Mouse (Mus musculus) midbrain, embryonic 15.5 days (tissue): ENCODE results near the gene Col23a1. TPM values are rescaled to one million over a fixed set of nuclear protein-coding genes. Genes with fewer than 3 reads are reported as not detected.

Experiments
- ATAC-seq: fragments of 200-750 bp; cut with Nextera tagmentation; replicated peaks from 2 replicates; pipeline ENCODE4 v1.8.0; 2017; ENCODE audit warnings: moderate TSS enrichment
- H3K27ac ChIP-seq: fragments of 300-500 bp; sonication (generic); 2 replicates; pipeline ENCODE4 v1.5.1; 2015; ENCODE audit warnings: mild to moderate bottlenecking, inconsistent platforms
- H3K27me3 ChIP-seq: fragments of 300-500 bp; sonication (generic); replicated peaks from 2 replicates; pipeline ENCODE4 v1.6.1; 2015; ENCODE audit warnings: inconsistent platforms
- H3K36me3 ChIP-seq: fragments of 300-500 bp; sonication (generic); replicated peaks from 2 replicates; pipeline ENCODE4 v1.6.1; 2015; ENCODE audit warnings: inconsistent platforms
- H3K4me1 ChIP-seq: fragments of 300-500 bp; sonication (generic); 2 replicates; pipeline ENCODE4 v1.6.1; 2015; ENCODE audit warnings: inconsistent platforms
- H3K4me2 ChIP-seq: fragments of 300-500 bp; sonication (generic); 2 replicates; pipeline ENCODE4 v1.6.1; 2015; ENCODE audit warnings: inconsistent platforms, mild to moderate bottlenecking, moderate library complexity
- H3K4me3 ChIP-seq: fragments of 300-500 bp; sonication (generic); 2 replicates; pipeline ENCODE4 v1.5.1; 2015; ENCODE audit warnings: mild to moderate bottlenecking, inconsistent platforms
- H3K9ac ChIP-seq: fragments of 300-500 bp; sonication (generic); 2 replicates; pipeline ENCODE4 v1.6.1; 2015; ENCODE audit warnings: mild to moderate bottlenecking, inconsistent platforms
- H3K9me3 ChIP-seq: fragments of 300-500 bp; sonication (generic); 2 replicates; pipeline ENCODE4 v1.6.1; 2016; ENCODE audit warnings: inconsistent platforms
- WGBS: fragments of 180-500 bp; shearing (Covaris S2); methylation state at CpG from one replicate; pipeline ENCODE4 v1.1.7; 2015; ENCODE audit warnings: mixed read lengths; 5-methylcytosine and 5-hydroxymethylcytosine counted together
- polyA plus RNA-seq: library from polyadenylated mRNA; unstranded; fragments of >200 nt; fragmentation: Nextera tagmentation; extraction: Ambion mirVana; gene quantifications from 2 replicates; pipeline ENCODE4 v1.2.1, GENCODE M21; 2015

The Col23a1 gene
- polyA plus RNA-seq, 1 experiment from 2014 or later, result 6.1 TPM

DNA sequence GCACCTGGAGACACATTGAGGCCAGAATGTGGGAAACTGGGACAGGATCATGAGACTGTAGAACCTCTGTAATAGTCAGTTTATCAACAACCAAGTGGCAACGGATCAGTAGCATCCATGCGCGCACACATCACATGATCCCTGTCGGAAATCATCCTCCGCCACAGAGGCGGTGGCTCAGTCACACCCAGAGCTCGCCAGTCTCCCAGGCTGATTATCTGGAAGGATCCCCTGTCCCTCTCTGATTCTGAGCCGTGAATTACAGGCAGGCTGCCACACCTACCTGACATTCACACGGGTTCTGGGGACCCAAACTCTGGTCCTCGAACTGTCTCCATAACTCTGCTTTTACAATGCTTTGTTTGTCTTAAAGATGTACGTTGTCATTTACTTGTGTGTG lies 110.6 kb downstream of the Col23a1 start:
- Histone ChIP-seq H3K27me3 (no peaks in the 10 kb centered on the region), H3K9ac (no peak overlapping the region), H3K27ac (no peak overlapping the region), H3K4me1 (no peaks in the 10 kb centered on the region), H3K9me3 (no peaks in the 10 kb centered on the region), H3K4me2 (no peak overlapping the region), H3K4me3 (no peak overlapping the region), H3K36me3 (no peaks in the 10 kb centered on the region)
- ATAC-seq, result no peak
- WGBS, result 89% methylated on average over 11 of the region's 11 CpGs

DNA sequence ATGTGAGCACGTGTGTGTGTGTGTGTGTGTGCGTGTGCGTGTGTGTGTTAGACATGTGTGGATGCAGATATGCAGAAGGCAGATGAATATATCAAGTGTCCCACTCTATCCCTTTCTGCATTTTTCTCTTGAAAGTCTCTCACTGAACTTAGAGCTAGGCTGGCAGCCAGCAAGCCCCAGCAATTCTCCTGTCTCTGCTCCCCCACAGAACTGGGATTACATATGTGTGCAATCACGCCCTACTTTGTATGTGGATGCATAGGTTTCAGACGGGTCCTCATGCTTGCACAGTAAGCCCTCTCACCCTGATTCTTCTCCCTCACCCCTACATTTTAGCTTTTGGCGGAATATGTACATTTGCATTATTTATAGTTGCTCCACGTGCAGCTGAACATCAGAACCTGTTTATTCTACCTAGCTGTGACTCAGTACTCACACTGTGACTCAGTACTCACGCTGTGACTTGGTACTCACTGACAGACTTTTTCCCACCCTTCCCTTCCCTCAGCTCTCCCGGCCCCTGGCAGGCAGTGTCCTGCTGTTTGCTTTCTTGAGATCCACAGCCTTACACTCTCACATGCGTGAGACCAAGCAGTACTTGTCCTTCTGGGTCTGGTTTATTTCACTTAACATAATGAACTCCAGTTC lies 111.9 kb downstream of the Col23a1 start:
- Histone ChIP-seq H3K27me3 (no peaks in the 10 kb centered on the region), H3K36me3 (no peaks in the 10 kb centered on the region), H3K9ac (no peak overlapping the region), H3K9me3 (no peaks in the 10 kb centered on the region), H3K27ac (no peak overlapping the region), H3K4me3 (no peak overlapping the region), H3K4me1 (no peaks in the 10 kb centered on the region), H3K4me2 (no peak overlapping the region)
- WGBS, result 80% methylated on average over 10 of the region's 10 CpGs
- ATAC-seq, result no peak

DNA sequence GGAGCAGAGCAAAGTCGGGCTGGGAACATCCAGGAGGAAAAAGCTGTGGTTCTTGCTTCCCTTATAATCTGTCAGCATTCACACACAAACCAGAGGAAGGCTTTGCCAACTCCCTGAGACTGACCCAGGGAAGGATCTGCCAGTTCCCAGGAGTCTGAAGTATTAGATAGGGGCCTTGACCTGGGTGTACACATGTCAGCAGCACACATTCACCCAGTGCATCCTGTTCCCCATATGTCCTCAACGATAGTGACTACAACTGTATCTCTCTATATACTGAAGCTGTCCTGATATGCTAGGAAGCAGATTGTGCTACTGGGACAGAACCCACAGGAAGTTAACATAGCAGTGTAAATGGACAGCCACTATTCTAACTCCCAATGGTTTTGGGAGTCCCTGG lies 114.2 kb downstream of the Col23a1 start:
- H3K4me3 ChIP-seq, result no peak overlapping the region
- ATAC-seq, result no peak
- no peak overlapping the region for H3K27ac ChIP-seq
- H3K4me1 ChIP-seq, result no peaks in the 10 kb centered on the region
- 86% methylated on average over 2 of the region's 2 CpGs for WGBS
- no peak overlapping the region for H3K9ac ChIP-seq
- H3K4me2 ChIP-seq, result no peak overlapping the region
- H3K27me3 ChIP-seq, result no peaks in the 10 kb centered on the region
- H3K36me3 ChIP-seq, result no peaks in the 10 kb centered on the region
- no peaks in the 10 kb centered on the region for H3K9me3 ChIP-seq

DNA sequence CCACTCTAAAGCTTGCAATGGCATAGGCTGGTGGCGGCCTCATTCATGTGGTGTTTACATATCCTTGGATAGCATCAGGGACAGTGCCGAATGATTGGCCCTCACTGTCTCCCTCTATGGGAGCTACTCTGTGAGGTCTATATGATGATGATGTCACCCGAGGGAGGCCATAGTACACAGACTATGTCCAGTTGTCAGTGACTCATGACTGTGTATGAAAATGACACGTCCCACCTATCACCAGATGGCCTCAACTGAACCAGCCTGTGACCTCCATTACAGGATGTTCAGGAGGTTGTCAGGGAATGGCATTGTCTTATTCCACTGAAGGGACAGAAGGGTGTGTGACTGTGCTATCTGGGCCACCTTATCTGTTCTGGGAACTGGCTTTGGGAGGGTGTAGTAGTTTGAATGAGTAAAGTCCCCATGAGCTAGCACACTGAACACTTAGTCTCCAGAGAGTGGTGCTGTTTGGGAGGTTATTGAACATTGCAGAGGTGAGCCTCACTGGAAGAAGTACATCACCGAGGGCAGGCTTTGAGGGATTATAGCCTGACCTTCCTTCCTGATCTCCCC lies 115.2 kb downstream of the Col23a1 start:
- ATAC-seq, result no peak
- WGBS, result 85% methylated on average over 5 of the region's 5 CpGs
- H3K27me3 ChIP-seq, result no peaks in the 10 kb centered on the region

DNA sequence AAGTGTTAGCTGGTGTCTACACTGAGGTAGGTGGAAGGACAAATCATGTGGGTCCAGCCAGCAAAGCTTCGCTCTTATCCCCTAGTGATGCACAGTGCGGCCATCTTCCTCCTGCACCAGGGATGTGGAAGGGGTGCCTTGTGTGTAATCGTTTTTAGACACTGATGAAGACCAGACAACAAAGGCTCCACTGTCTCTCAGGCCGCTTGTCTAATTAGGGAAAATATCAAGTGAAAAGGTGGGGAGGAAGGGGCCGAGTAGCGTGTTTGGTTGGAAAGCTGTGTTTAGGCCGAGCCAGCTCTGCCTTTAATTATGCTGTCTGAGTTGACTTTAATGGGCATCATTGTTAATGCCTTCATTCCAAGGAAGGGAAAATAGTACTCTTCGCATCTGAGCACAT lies 116.8 kb downstream of the Col23a1 start:
- 67% methylated on average over 8 of the region's 8 CpGs for WGBS
- ATAC-seq, result no peak

More for the DNA sequence above, 115.2 kb downstream of the Col23a1 start:
- no peak overlapping the region for H3K9ac ChIP-seq
- no peaks in the 10 kb centered on the region for H3K9me3 ChIP-seq
- H3K27ac ChIP-seq, result no peak overlapping the region
- no peak overlapping the region for H3K4me3 ChIP-seq
- H3K36me3 ChIP-seq, result no peaks in the 10 kb centered on the region
- H3K4me2 ChIP-seq, result no peak overlapping the region
- H3K4me1 ChIP-seq, result no peaks in the 10 kb centered on the region

DNA sequence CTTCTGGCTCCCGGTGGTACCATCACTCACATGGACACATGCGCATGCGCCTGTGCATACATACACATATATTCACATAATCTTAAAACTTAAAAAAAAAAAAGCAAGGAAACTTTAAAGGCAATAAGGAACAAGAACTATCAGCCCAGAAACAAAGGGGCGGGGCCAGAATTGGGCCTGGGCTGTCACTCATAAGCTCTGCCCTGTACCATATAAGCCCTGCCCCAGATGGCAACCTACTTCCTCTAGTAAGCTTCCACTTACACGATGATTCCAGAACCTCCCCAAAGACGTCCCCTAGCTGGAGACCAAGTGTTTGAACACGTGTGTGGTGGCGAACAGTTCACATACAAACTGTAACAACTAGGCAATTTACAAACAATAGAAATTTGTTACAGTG lies 117.6 kb downstream of the Col23a1 start:
- no peaks in the 10 kb centered on the region for H3K36me3 ChIP-seq
- H3K9ac ChIP-seq, result no peak overlapping the region
- H3K4me1 ChIP-seq, result no peaks in the 10 kb centered on the region
- no peaks in the 10 kb centered on the region for H3K27me3 ChIP-seq
- no peak overlapping the region for H3K4me2 ChIP-seq
- no peak overlapping the region for H3K27ac ChIP-seq
- WGBS, result 85% methylated on average over 8 of the region's 8 CpGs
- no peak overlapping the region for H3K4me3 ChIP-seq
- no peaks in the 10 kb centered on the region for H3K9me3 ChIP-seq
- ATAC-seq, result no peak

More for the DNA sequence above, 116.8 kb downstream of the Col23a1 start:
- Histone ChIP-seq H3K9me3 (no peaks in the 10 kb centered on the region), H3K4me3 (no peak overlapping the region), H3K4me1 (no peaks in the 10 kb centered on the region), H3K4me2 (no peak overlapping the region), H3K27me3 (no peaks in the 10 kb centered on the region), H3K9ac (no peak overlapping the region), H3K27ac (no peak overlapping the region), H3K36me3 (no peaks in the 10 kb centered on the region)

DNA sequence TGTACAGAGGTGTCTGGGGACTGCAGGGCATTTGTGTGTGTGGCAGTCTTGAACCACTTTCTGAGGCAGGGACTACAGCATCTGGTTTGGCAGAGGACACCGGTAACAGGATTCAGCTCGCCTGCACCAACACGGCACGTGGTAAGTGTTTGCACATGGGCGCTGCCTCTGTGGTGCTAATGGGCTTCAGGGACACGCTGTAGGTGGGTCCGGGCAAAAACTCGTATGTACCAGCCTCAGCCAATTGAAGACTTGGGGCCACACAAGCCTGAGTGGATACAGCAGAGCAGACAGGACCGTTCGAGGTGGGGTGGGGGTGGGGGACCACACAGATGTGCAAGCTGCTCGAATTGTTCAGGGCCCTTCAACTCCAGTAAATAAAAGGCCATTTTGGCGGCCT lies 121.1 kb downstream of the Col23a1 start:
- Histone ChIP-seq H3K36me3 (no peaks in the 10 kb centered on the region), H3K4me1 (no peaks in the 10 kb centered on the region), H3K27me3 (no peaks in the 10 kb centered on the region), H3K4me2 (no peak overlapping the region), H3K9ac (no peak overlapping the region), H3K4me3 (no peak overlapping the region), H3K27ac (no peak overlapping the region), H3K9me3 (no peaks in the 10 kb centered on the region)
- no peak for ATAC-seq
- WGBS, result 74% methylated on average over 12 of the region's 12 CpGs

DNA sequence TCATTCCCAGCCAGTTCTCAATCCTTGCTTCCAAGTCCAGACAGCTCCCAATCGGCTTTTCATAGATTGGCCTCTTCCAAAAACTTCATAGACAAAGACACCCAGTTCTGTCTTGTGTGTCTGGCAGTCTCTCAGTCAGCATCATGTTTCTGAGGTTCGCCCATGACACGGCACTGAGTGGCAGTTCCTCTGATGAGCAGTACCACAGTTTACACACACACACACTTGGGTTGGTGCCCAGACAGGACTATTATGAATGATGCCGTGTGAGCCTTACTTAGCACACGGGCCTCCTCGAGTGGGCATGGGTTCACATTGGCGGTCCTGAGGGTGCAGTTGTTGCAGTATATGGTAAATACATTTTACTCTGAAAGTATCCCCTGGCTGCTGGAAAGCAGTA lies 124.8 kb downstream of the Col23a1 start:
- H3K36me3 ChIP-seq, result no peaks in the 10 kb centered on the region
- no peaks in the 10 kb centered on the region for H3K4me1 ChIP-seq
- ATAC-seq, result no peak
- 84% methylated on average over 7 of the region's 7 CpGs for WGBS
- no peaks in the 10 kb centered on the region for H3K9me3 ChIP-seq
- no peak overlapping the region for H3K9ac ChIP-seq
- H3K4me2 ChIP-seq, result no peak overlapping the region
- H3K27me3 ChIP-seq, result no peaks in the 10 kb centered on the region
- H3K4me3 ChIP-seq, result no peak overlapping the region
- no peak overlapping the region for H3K27ac ChIP-seq

DNA sequence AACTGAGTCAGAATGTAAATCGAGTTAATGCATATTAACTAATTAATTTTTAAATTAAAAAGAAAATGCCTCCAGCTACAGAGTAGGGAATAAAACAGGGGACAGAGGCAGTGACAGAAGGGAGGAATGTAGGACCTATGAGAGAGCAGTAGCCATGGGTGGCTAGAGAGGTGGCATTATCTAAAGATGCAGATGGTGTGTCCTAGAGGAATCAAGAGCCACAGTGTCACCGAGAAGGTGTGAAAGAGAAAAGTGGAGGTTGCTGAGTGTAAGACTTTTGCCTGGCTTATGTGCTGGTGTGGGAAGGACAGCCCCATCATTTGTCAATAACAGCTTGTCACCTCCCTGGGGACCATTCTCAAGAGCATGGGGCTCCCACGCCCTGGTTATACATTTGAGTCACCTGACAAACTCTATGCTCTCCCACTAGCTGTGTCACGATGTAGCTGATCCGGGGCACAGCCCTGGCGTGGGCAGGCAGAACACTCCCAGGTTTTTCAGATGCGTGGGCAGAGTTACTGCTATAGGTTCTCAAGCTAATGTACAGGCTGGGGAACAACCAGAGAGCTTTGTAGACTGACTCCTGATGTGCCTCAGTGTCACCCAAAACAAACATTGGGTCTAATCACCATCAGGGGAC lies 125.4 kb downstream of the Col23a1 start:
- no peaks in the 10 kb centered on the region for H3K36me3 ChIP-seq
- H3K27me3 ChIP-seq, result no peaks in the 10 kb centered on the region
- no peak overlapping the region for H3K9ac ChIP-seq
- WGBS, result 85% methylated on average over 7 of the region's 7 CpGs
- H3K9me3 ChIP-seq, result no peaks in the 10 kb centered on the region
- H3K4me2 ChIP-seq, result no peak overlapping the region
- no peak overlapping the region for H3K4me3 ChIP-seq
- no peaks in the 10 kb centered on the region for H3K4me1 ChIP-seq
- H3K27ac ChIP-seq, result no peak overlapping the region
- ATAC-seq, result no peak

DNA sequence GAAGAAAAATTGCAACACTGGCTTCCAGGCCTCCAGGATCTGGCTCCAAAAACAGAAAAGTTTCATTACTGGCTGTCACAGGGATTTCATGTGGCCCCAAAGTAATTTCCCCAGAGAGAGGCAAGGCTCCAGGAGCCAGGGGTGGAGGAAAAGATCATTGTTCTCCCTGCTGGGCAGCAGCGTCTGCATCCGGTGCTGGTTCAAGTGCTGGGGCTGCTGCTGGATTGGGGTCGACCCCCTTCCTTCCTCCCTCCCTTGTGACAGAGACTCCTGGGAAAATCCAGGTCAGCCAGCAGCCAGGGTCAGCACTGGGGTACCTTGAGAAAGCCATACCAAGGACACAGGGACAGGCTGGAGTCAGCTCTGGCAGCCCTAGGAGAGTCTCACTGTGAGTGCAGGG lies 129.1 kb downstream of the Col23a1 start:
- no peak for ATAC-seq
- H3K27ac ChIP-seq, result no peak overlapping the region
- no peaks in the 10 kb centered on the region for H3K9me3 ChIP-seq
- H3K4me1 ChIP-seq, result no peaks in the 10 kb centered on the region
- H3K4me3 ChIP-seq, result no peak overlapping the region
- H3K4me2 ChIP-seq, result no peak overlapping the region
- H3K27me3 ChIP-seq, result no peaks in the 10 kb centered on the region
- WGBS, result 18% methylated on average over 3 of the region's 3 CpGs
- no peak overlapping the region for H3K9ac ChIP-seq
- no peaks in the 10 kb centered on the region for H3K36me3 ChIP-seq

DNA sequence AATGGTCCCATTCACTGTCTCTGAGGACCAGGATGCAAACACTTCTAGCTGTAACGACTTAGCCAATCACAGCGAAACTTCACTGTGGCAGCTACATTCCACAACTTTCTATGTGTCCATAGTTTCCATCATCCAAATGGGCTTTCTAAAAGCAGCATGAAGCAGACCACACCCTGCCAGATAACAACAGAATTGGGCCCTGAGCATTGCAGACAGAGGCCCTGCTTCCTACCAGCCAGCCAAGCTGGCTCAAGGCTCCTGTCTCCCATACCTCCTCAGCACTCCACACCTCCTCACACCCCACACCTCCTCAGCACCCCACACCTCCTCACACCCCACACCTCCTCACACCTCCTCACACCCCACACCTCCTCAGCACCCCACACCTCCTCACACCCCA lies 132.2 kb downstream of the Col23a1 start:
- no peaks in the 10 kb centered on the region for H3K9me3 ChIP-seq
- H3K4me3 ChIP-seq, result no peak overlapping the region
- H3K4me2 ChIP-seq, result no peak overlapping the region
- no peaks in the 10 kb centered on the region for H3K27me3 ChIP-seq
- 85% methylated on average over 2 of the region's 2 CpGs for WGBS
- no peaks in the 10 kb centered on the region for H3K4me1 ChIP-seq
- H3K27ac ChIP-seq, result no peak overlapping the region
- H3K36me3 ChIP-seq, result no peaks in the 10 kb centered on the region
- H3K9ac ChIP-seq, result no peak overlapping the region
- no peak for ATAC-seq

DNA sequence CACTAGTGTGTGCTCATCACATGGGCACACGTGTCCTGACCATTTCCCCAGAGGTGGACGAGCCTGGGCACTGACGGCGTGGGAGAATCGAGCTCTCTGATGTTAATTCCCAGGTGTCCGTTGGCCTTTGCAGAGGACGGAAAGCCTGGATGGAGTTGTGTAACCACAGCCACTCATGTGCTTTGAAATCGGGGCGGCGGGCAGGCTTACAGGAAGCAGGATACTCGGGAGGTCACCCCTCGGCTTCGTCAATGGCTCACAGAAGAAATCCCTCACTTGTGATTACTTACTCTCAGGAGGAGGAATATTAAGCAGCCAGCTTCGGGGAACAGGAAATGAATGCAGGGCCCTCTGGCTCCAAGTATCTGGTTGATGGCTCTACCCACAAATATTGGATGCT lies 133.0 kb downstream of the Col23a1 start:
- Histone ChIP-seq H3K4me1 (no peaks in the 10 kb centered on the region), H3K27me3 (no peaks in the 10 kb centered on the region), H3K9ac (no peak overlapping the region), H3K4me3 (no peak overlapping the region), H3K9me3 (no peaks in the 10 kb centered on the region), H3K36me3 (no peaks in the 10 kb centered on the region), H3K4me2 (no peak overlapping the region), H3K27ac (no peak overlapping the region)
- no peak for ATAC-seq
- WGBS, result 74% methylated on average over 14 of the region's 14 CpGs

DNA sequence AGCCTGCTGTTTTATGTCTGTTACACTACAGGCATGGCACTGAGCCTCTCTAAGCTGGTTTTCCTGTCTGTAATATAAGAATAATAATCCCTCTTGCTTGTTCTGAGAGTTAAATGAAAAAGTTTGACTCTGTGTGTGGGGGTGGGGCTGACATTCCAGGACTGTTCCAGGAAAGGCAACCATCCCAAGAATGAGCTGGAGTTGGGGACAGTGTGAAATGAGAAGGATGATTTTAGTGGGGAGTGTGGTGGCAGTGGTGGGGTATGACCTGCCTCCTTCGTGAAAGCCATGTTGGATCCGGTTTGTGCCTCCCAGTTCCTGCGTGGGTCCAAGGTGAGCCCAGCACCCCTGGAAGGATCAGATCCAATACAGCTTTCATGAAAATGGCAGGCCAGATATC lies 136.4 kb downstream of the Col23a1 start:
- H3K4me1 ChIP-seq, result no peaks in the 10 kb centered on the region
- H3K9ac ChIP-seq, result no peak overlapping the region
- no peak overlapping the region for H3K4me2 ChIP-seq
- no peaks in the 10 kb centered on the region for H3K36me3 ChIP-seq
- H3K27me3 ChIP-seq, result no peaks in the 10 kb centered on the region
- H3K9me3 ChIP-seq, result no peaks in the 10 kb centered on the region
- ATAC-seq, result no peak
- 93% methylated on average over 3 of the region's 3 CpGs for WGBS
- no peak overlapping the region for H3K4me3 ChIP-seq
- no peak overlapping the region for H3K27ac ChIP-seq
